Mouse (Mus musculus): ENCODE measurements around the gene Gm5269. TPM values are rescaled to one million over a fixed set of nuclear protein-coding genes. Genes with fewer than 3 reads are reported as not detected.

The Gm5269 gene
- total and polyA plus RNA-seq, 3 experiments: not detected

GRCm38 (mm10) chr1:45886800-45887199 lies 3.3 kb downstream of the Gm5269 start:
- no peaks in the 10 kb centered on the region for H3K27me3 ChIP-seq (ENCODE audit: control insufficient read depth, insufficient read depth, low read length)
- no peak overlapping the region for H3K9ac ChIP-seq (ENCODE audit: low read depth, low read length)
- no peak for DNase-seq
- H3K4me3 ChIP-seq: no peak overlapping the region
- no peaks in the 10 kb centered on the region for H3K4me1 ChIP-seq (ENCODE audit: control insufficient read depth, insufficient read depth, low read length)
- TF ChIP-seq POLR2A (IDR thresholded peaks at IDR 0.05; ENCODE audit: insufficient read depth, low read depth, low read length) (no peak), EP300 (IDR thresholded peaks at IDR 0.05; ENCODE audit: insufficient read depth, low read depth, low read length) (no peak), CTCF (IDR thresholded peaks at IDR 0.05) (no peak)
- H3K36me3 ChIP-seq (ENCODE audit: control insufficient read depth, insufficient read depth, low read length): no peaks in the 10 kb centered on the region
- H3K79me2 ChIP-seq (replicated peaks; ENCODE audit: control insufficient read depth, insufficient read depth, low read length): no peaks in the 10 kb centered on the region
- H3K27ac ChIP-seq: no peak overlapping the region
- intact Hi-C loops (cut with DNase I): no loop called here
- 91% methylated on average over 9 of the region's 9 CpGs for WGBS

GRCm38 (mm10) chr1:45883378-45883777 lies 6.7 kb downstream of the Gm5269 start:
- H3K79me2 ChIP-seq (replicated peaks; ENCODE audit: control insufficient read depth, insufficient read depth, low read length): no peaks in the 10 kb centered on the region
- H3K9ac ChIP-seq (ENCODE audit: low read depth, low read length): no peak overlapping the region
- intact Hi-C loops (cut with DNase I): no loop called here
- H3K4me3 ChIP-seq: no peak overlapping the region
- no peaks in the 10 kb centered on the region for H3K27me3 ChIP-seq (ENCODE audit: control insufficient read depth, insufficient read depth, low read length)
- no peaks in the 10 kb centered on the region for H3K36me3 ChIP-seq (ENCODE audit: control insufficient read depth, insufficient read depth, low read length)
- H3K27ac ChIP-seq: no peak overlapping the region
- TF ChIP-seq POLR2A (IDR thresholded peaks at IDR 0.05; ENCODE audit: insufficient read depth, low read depth, low read length) (no peak), EP300 (IDR thresholded peaks at IDR 0.05; ENCODE audit: insufficient read depth, low read depth, low read length) (no peak), CTCF (IDR thresholded peaks at IDR 0.05) (no peak)
- no peak for DNase-seq
- no peaks in the 10 kb centered on the region for H3K4me1 ChIP-seq (ENCODE audit: control insufficient read depth, insufficient read depth, low read length)

- Histone ChIP-seq H3K27ac (no peak overlapping the region), H3K36me3 (ENCODE audit: control insufficient read depth, insufficient read depth, low read length) (no peaks in the 10 kb centered on the region)
- TF ChIP-seq CTCF (IDR thresholded peaks at IDR 0.05): no peak
- no peak for TF ChIP-seq POLR2A (IDR thresholded peaks at IDR 0.05; ENCODE audit: insufficient read depth, low read depth, low read length)
- no peak for TF ChIP-seq EP300 (IDR thresholded peaks at IDR 0.05; ENCODE audit: insufficient read depth, low read depth, low read length)
Observed at GRCm38 (mm10) chr1:45882076-45882475, 8.0 kb downstream of the Gm5269 start.

GRCm38 (mm10) chr1:45881228-45881832 lies 8.7 kb downstream of the Gm5269 start:
- 64% methylated on average over 3 of the region's 3 CpGs for WGBS
- H3K4me3 ChIP-seq: no peak overlapping the region

More at GRCm38 (mm10) chr1:45882076-45882475, 8.0 kb downstream of the Gm5269 start:
- no peak for DNase-seq
- H3K9ac ChIP-seq (ENCODE audit: low read depth, low read length): no peak overlapping the region
- H3K4me3 ChIP-seq: no peak overlapping the region
- intact Hi-C loops (cut with DNase I): no loop called here
- WGBS: 64% methylated on average over 6 of the region's 6 CpGs
- H3K79me2 ChIP-seq (replicated peaks; ENCODE audit: control insufficient read depth, insufficient read depth, low read length): no peaks in the 10 kb centered on the region
- no peaks in the 10 kb centered on the region for H3K27me3 ChIP-seq (ENCODE audit: control insufficient read depth, insufficient read depth, low read length)
- no peaks in the 10 kb centered on the region for H3K4me1 ChIP-seq (ENCODE audit: control insufficient read depth, insufficient read depth, low read length)

GRCm38 (mm10) chr1:45877463-45877862 lies 12.6 kb downstream of the Gm5269 start:
- H3K27ac ChIP-seq: no peak overlapping the region
- whole genome bisulfite sequencing: 77% methylated on average over 3 of the region's 3 CpGs
- TF ChIP-seq CTCF (IDR thresholded peaks at IDR 0.05) (no peak), POLR2A (IDR thresholded peaks at IDR 0.05; ENCODE audit: insufficient read depth, low read depth, low read length) (no peak), EP300 (IDR thresholded peaks at IDR 0.05; ENCODE audit: insufficient read depth, low read depth, low read length) (no peak)

More at GRCm38 (mm10) chr1:45881228-45881832, 8.7 kb downstream of the Gm5269 start:
- Histone ChIP-seq H3K9ac (ENCODE audit: low read depth, low read length) (no peak overlapping the region), H3K79me2 (replicated peaks; ENCODE audit: control insufficient read depth, insufficient read depth, low read length) (no peaks in the 10 kb centered on the region), H3K27me3 (ENCODE audit: control insufficient read depth, insufficient read depth, low read length) (no peaks in the 10 kb centered on the region), H3K36me3 (ENCODE audit: control insufficient read depth, insufficient read depth, low read length) (no peaks in the 10 kb centered on the region), H3K4me1 (ENCODE audit: control insufficient read depth, insufficient read depth, low read length) (no peaks in the 10 kb centered on the region), H3K27ac (no peak overlapping the region)
- no peak for DNase-seq
- TF ChIP-seq EP300 (IDR thresholded peaks at IDR 0.05; ENCODE audit: insufficient read depth, low read depth, low read length): no peak
- no peak for TF ChIP-seq POLR2A (IDR thresholded peaks at IDR 0.05; ENCODE audit: insufficient read depth, low read depth, low read length)
- TF ChIP-seq CTCF (IDR thresholded peaks at IDR 0.05): no peak
- intact Hi-C loops (cut with DNase I): no loop called here

GRCm38 (mm10) chr1:45876450-45877198 lies 13.4 kb downstream of the Gm5269 start:
- Histone ChIP-seq H3K79me2 (replicated peaks; ENCODE audit: control insufficient read depth, insufficient read depth, low read length) (no peaks in the 10 kb centered on the region), H3K4me1 (ENCODE audit: control insufficient read depth, insufficient read depth, low read length) (no peaks in the 10 kb centered on the region), H3K4me3 (no peak overlapping the region), H3K36me3 (ENCODE audit: control insufficient read depth, insufficient read depth, low read length) (no peaks in the 10 kb centered on the region), H3K9ac (ENCODE audit: low read depth, low read length) (no peak overlapping the region), H3K27me3 (ENCODE audit: control insufficient read depth, insufficient read depth, low read length) (no peaks in the 10 kb centered on the region), H3K27ac (no peak overlapping the region)
- intact Hi-C loops (cut with DNase I): no loop called here
- TF ChIP-seq POLR2A (IDR thresholded peaks at IDR 0.05; ENCODE audit: insufficient read depth, low read depth, low read length): no peak
- TF ChIP-seq CTCF (IDR thresholded peaks at IDR 0.05): no peak
- no peak for TF ChIP-seq EP300 (IDR thresholded peaks at IDR 0.05; ENCODE audit: insufficient read depth, low read depth, low read length)
- no peak for DNase-seq
- WGBS: 85% methylated on average over 6 of the region's 6 CpGs

More at GRCm38 (mm10) chr1:45877463-45877862, 12.6 kb downstream of the Gm5269 start:
- no peaks in the 10 kb centered on the region for H3K27me3 ChIP-seq (ENCODE audit: control insufficient read depth, insufficient read depth, low read length)
- no peak overlapping the region for H3K4me3 ChIP-seq
- H3K9ac ChIP-seq (ENCODE audit: low read depth, low read length): no peak overlapping the region
- no peaks in the 10 kb centered on the region for H3K79me2 ChIP-seq (replicated peaks; ENCODE audit: control insufficient read depth, insufficient read depth, low read length)
- H3K36me3 ChIP-seq (ENCODE audit: control insufficient read depth, insufficient read depth, low read length): no peaks in the 10 kb centered on the region
- intact Hi-C loops (cut with DNase I): no loop called here
- DNase-seq: no peak
- H3K4me1 ChIP-seq (ENCODE audit: control insufficient read depth, insufficient read depth, low read length): no peaks in the 10 kb centered on the region

Measured in heart, adult 2 months (tissue).